Mouse (Mus musculus): ENCODE data around the gene Mmp15.
A peak's percentile ranks its signal among the peaks of the same experiment; 100 is the strongest.

- no peak for TF ChIP-seq POLR2A (IDR thresholded peaks at IDR 0.05; ENCODE audit: insufficient read length, low read depth)
- TF ChIP-seq TCF12 (IDR thresholded peaks at IDR 0.05; ENCODE audit: insufficient read depth, poor library complexity, severe bottlenecking) = peak; percentile 7
These were observed 70.2 kb downstream of the Mmp15 start for GRCm38 (mm10) chr8:95422193-95422810.
